Mouse (Mus musculus): Measurements from ENCODE around the gene Doc2b.

DNA sequence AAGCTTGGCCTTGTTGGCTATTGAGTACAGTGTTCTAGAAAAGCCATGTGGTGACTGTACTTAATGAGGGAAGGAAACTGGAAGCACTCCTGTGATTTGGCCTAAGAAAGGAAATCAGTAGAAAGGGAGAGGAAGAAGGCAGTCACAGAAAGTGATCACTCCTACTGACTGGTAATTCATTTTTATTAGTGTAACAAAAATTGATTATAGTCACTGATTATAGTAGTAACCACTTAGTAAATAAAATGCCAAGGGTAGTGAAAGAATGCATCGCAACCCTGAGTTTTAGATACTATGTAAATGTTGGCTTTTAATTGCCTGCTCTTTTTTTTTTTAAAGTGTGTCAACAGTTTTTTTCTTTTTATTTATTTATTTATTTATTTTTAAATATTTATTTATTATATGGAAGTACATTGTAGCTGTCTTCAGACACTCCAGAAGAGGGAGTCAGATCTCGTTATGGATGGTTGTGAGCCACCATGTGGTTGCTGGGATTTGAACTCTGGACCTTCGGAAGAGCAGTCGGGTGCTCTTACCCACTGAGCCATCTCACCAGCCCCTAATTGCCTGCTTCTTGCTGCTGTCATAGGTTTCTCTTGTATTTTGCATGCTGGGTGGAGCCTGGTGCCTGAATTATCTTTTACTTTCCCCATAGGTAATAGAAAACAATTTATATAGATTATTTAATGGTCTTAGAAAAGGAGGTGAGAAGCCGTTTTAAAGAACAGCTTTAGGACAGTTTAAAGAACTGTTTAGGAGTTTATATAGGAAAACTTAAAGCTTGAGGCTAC is 60.2 kb downstream of the Doc2b start:
- TF ChIP-seq CTCF (IDR thresholded peaks at IDR 0.05) = no peak
- TF ChIP-seq EP300 (IDR thresholded peaks at IDR 0.05) = no peak

Data from lung, postnatal 0 days (tissue).